Mouse (Mus musculus): ENCODE measurements around the gene Akp3.

The Akp3 gene

GRCm38 (mm10) chr1:87155531-87156198 is 30.9 kb downstream of the Akp3 start:
- no peak for DNase-seq

DNA sequence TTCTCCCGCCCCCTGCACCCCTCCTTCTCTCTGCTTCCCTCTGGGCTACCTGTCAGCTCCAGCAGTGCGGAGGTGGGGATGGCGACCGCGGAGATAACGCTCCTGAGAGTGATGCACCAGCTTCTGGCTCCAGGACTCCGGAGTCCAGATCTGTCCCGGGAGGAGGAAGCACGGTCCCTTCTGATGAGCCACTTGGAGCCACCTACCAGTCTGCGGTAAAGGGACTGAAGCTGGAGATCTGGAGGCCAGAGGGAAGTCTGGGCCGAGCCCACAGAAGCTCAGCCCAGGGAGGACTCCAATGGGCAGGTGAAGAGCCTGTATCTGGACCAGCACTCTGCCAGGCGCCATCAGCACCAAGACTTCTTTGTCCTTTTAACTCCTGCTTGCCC is 31.4 kb downstream of the Akp3 start, which contains the start of gene Ecel1:
Gene Ecel1 (minus strand): TSS at position 323 of the 389 bp plus-strand sequence.
- no peak for DNase-seq

DNA sequence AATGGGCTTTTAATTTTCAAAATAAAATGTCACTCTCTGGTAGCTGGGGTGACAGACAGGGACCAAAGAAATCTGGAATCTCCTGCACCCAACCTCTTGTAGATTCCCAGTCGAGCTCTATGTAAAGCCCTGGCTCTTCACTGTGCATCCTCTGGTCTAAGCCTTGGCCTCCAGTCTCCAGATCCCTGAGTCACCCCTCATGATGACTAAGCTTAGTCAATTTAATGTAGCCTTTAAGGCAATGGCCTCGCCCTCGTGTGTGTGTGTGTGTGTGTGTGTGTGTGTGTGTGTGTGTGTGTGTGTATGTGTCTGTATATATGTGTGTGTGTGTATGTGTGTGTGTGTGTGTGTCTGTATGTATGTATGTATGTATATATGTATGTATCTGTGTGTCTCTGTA is 34.6 kb downstream of the Akp3 start:
- no peak for DNase-seq

DNA sequence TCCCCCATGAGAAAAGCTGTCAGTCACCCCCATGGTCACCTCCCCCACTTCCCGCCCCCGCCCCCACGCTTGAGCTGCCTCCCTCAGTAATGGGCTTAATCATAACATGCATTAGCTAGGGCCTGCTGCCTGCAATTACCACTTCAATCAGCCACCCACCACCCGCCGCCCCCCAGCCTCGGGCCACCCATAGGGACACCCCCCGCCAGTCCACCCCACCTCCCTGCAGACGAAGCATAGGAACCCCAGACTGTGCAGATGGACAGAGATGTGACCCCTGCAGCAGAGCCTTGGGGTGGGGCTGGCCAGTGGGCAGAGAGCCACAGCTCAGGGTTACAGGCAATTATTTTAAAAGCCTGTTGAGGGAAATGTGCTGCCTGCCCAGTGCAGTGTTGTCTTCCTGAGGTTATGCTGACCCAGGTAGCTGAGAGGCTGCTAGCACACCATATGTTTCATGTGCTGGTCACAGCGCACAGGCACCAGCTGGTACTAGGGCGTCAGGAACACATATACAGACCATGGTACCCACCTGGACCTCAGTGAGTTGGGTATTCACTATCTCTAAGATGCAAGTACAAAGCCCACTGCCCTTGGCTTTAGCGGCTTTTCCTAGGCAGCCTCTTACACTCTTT is 39.5 kb downstream of the Akp3 start:
- DNase-seq = no peak

DNA sequence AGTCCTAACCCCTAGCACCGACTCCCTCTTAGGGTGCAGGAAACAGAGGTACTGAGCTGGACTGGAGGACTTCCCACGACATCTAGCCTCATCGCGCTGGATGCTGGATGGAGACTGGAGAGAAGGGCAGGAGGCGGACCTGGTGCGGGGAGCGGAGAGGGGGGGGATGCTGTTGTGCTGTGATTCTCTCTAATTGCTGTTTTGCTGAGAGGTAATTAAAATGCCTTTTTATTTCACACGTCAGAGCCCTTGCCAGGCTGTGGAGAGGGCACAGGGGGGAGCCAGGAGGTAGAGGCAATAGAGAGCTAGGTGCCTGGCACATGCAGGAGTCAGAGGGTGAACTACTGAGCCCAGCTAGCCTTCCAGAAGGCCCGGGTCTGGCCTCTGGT is 40.0 kb downstream of the Akp3 start:
- no peak for DNase-seq

DNA sequence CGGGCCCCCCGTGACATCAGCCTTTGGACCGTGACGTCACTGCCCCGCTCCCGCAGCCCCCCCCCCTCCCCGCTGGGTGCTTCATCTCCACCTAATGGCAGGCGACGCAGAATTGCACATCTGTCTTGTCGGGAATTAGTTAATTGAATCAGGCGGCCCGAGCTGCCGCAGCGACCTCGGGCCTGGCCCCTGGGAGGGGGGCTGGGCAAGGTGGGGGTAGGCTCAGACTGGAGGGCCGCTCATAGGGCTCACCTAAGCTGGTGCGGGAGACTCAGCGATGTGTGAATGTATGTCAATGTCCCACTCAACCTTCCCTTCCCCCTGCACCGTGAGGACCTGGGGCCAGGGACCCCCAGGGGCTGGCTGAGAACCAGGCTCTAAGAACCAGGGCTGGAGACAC is 45.7 kb downstream of the Akp3 start:
- no peak for DNase-seq

GRCm38 (mm10) chr1:87171312-87171711 is 46.5 kb downstream of the Akp3 start:
- no peak for DNase-seq

DNA sequence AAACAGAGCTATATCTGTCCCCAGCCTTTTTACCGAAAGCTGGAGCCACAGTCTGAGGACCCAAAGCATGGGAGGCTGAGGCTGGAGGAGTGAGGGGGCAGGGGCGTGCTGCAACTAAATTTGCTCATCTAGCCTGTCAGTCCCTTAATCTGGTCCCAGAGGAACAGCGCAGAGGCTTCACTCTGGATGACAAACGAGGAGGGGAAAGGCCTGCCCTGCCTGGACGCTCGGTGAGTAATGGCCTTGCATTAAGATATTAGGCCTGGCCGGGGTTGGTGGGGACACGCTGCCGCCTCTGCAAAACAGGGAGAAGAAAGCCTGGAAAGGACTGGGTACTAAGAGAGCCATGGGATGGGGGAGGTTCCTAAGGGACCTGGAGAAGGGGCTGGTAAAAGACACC is 47.5 kb downstream of the Akp3 start:
- DNase-seq = no peak

DNA sequence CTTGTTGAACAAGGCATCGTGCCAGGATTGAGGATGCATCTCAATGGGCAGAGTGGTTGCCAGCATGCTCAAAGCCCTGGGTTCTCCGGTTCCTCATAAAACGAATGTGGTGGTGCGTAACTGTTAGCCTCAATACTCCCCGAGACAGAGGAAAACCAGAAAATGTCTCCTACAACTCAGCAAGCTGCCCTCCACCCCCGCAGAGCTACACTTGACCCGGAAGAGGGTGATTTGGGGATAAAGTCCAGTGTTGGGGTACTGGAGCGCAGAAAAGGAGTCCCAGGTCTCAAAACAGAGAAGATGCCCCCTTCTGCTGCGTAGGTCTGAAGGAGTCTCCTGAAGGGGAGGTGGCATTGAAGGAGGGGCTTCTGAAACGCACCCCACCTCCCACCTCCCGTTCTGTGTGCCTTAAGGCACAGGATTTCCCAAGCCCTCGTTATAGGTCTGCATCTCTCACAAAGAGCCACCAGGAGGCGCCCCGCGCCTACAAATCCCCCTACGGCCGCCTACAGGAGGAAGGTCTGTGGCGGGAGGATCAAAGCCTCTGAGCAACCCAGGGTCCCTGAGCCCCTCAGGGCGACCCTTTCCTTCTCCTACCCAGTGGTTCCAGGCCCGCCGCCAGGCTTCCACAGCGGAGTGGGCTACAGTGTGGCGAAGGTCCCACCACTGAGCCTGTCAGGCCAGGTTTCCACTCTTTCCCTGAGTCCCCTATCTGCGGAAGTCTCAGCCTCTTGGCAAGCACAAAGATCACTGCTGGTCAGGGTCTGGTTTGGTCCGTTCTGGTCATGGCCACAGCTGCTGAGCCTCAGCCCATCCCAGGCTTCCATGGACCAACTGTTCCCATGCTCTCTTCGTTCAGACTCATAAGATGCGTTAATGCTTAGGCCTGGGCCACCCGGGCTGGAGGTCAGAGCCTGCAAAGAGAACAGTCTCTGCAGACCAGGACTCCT is 49.5 kb downstream of the Akp3 start:
- DNase-seq = peak; percentile 40

GRCm38 (mm10) chr1:87175852-87176292 is 51.1 kb downstream of the Akp3 start:
- no peak for DNase-seq

All from cerebellum, adult 11 months (tissue).